Comparison of ENCODE assay signal across 12 mouse cellular contexts in the genomic region with DNA sequence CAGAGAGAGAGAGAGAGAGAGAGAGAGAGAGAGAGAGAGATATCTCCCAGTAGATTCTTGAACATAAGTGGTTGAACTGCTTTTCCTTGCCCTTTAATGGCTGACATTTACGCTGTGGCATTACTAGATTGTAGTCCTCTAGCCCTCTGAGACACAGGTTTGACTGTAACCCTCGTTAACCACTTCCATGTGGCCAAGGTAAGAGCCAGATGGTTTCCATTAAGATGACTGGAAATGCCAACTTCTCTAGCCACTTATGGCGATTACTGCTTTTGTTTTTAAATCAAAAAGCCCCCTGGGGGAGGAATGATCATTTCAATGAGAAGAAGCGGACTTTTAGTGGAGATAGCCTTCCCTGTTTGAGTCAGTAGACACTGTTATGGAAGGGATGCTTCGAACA. TPM values are rescaled to one million over a fixed set of nuclear protein-coding genes. Genes with fewer than 3 reads are reported as not detected.
DNase-seq lines count a peak whose midpoint lies in the region; ATAC-seq and TF ChIP-seq lines count a peak whose summit lies in the region.
"Had no signal": no experiment of that assay in that cellular context is flagged by ENCODE, and none has a peak within 500 bp of the region (broad histone marks: within the 10 kb centered on the region; RNA-seq: fewer than 3 reads in every experiment).

No protein-coding gene starts in this region.

- no peak overlapping the region for H3K4me3 ChIP-seq in layer of hippocampus, adult 2 months
- H3K4me3 ChIP-seq in embryonic fibroblast, embryonic 13.5 days (ENCODE audit: insufficient read depth, low read length) = peak overlapping the region; percentile 54
- peak overlapping the region; percentile 97 for H3K4me3 ChIP-seq in limb, embryonic 10.5 days
- H3K4me3 ChIP-seq in neural tube, embryonic 15.5 days (replicated peaks) = no peak overlapping the region
- H3K4me3 ChIP-seq: liver, embryonic 15.5 days had no signal

- no peaks in the 10 kb centered on the region for H3K9me3 ChIP-seq in limb, embryonic 10.5 days (replicated peaks)
- no peaks in the 10 kb centered on the region for H3K9me3 ChIP-seq in neural tube, embryonic 15.5 days (replicated peaks)
- H3K9me3 ChIP-seq: liver, embryonic 15.5 days had no signal

- peaks cover 12% of the 10 kb centered on the region for H3K27me3 ChIP-seq in limb, embryonic 10.5 days (ENCODE audit: low read depth, poor library complexity, severe bottlenecking)
- no peaks in the 10 kb centered on the region for H3K27me3 ChIP-seq in neural tube, embryonic 15.5 days (replicated peaks)

- ATAC-seq in neural tube, embryonic 15.5 days (ENCODE audit: low FRiP score) = no peak
- ATAC-seq: intestine, postnatal 0 days had no signal

- intact Hi-C loops in left cerebral cortex, postnatal 25 days (cut with DNase I) = loop anchor here (5.0 kb wide), 1 partner anchor 184 kb away; no protein-coding TSS in a partner anchor

- H3K9ac ChIP-seq in neural tube, embryonic 15.5 days (replicated peaks) = no peak overlapping the region
- H3K9ac ChIP-seq: liver, embryonic 15.5 days had no signal

- peak overlapping the region; percentile 95 for H3K4me2 ChIP-seq in neural tube, embryonic 15.5 days
- H3K4me2 ChIP-seq: liver, embryonic 15.5 days had no signal

- no peak for TF ChIP-seq POLR2A in embryonic fibroblast, embryonic 13.5 days (IDR thresholded peaks at IDR 0.05; ENCODE audit: low read depth, low read length)

- WGBS in limb, embryonic 10.5 days = 22% methylated on average over 5 of the region's 5 CpGs
- 47% methylated on average over 5 of the region's 5 CpGs for WGBS in neural tube, embryonic 15.5 days

- H3K27ac ChIP-seq in layer of hippocampus, adult 2 months = peak overlapping the region; percentile 36; the same call in 1 of the 2 replicates
- peak overlapping the region; percentile 49 for H3K27ac ChIP-seq in embryonic fibroblast, embryonic 13.5 days (ENCODE audit: insufficient read depth, low read length)
- peak overlapping the region; percentile 77 for H3K27ac ChIP-seq in limb, embryonic 10.5 days
- no peak overlapping the region for H3K27ac ChIP-seq in neural tube, embryonic 15.5 days (replicated peaks)
- H3K27ac ChIP-seq: liver, embryonic 15.5 days had no signal

- no peak for TF ChIP-seq CTCF in layer of hippocampus, adult 2 months (conservative IDR thresholded peaks at IDR 0.05)
- no peak for TF ChIP-seq CTCF in embryonic fibroblast, embryonic 13.5 days (IDR thresholded peaks at IDR 0.05; ENCODE audit: borderline replicate concordance, insufficient read depth, low read length)

- H3K36me3 ChIP-seq in limb, embryonic 10.5 days = peaks cover 4% of the 10 kb centered on the region; the same call in 1 of the 2 replicates
- no peaks in the 10 kb centered on the region for H3K36me3 ChIP-seq in neural tube, embryonic 15.5 days
- H3K36me3 ChIP-seq: liver, embryonic 15.5 days had no signal

- DNase-seq in layer of hippocampus, adult 2 months (ENCODE audit: low spot score in 2 of 2) = no peak
- no peak for DNase-seq in layer of hippocampus, adult 11-12 months (ENCODE audit: low spot score)
- DNase-seq in limb, embryonic 10.5 days (ENCODE audit: low spot score) = peak; percentile 82
- no peak for DNase-seq in left cerebral cortex, postnatal 25 days (ENCODE audit: low spot score in 2 of 2)
- no peak for DNase-seq in kidney, adult 18-20 months
- DNase-seq: gastrocnemius, postnatal 14 days; layer of hippocampus, postnatal 36 days; thymus, adult 2 months had no signal

- peaks cover 10% of the 10 kb centered on the region; the same call in 1 of the 2 replicates for H3K4me1 ChIP-seq in embryonic fibroblast, embryonic 13.5 days (ENCODE audit: control insufficient read depth, insufficient read depth, low read length)
- peaks cover 61% of the 10 kb centered on the region for H3K4me1 ChIP-seq in limb, embryonic 10.5 days
- H3K4me1 ChIP-seq in neural tube, embryonic 15.5 days = peaks cover 37% of the 10 kb centered on the region

RNA-seq across cellular contexts. Expression of a gene that starts 3.7 kb away (rescaled TPM):
- total RNA-seq in layer of hippocampus, adult 2 months (2021) = 100 to 1,000 TPM; 102 TPM
- polyA plus RNA-seq in embryonic fibroblast, embryonic 13.5 days (2011; ENCODE audit: insufficient read length, low read depth, missing spikeins) = 127 and 142 TPM in 2 replicates
- 43.3 and 53.2 TPM in 2 replicates for polyA plus RNA-seq in limb, embryonic 10.5 days (2016; fragmentation: Nextera tagmentation; extraction: Ambion mirVana)
- 28.1 and 28.5 TPM in 2 replicates for polyA plus RNA-seq in neural tube, embryonic 15.5 days (2015; fragmentation: Nextera tagmentation; extraction: Ambion mirVana)
- 100 to 1,000 TPM; 126 to 130 TPM for total RNA-seq in left cerebral cortex, postnatal 25 days (2021)

Comparison
In these comparisons a context has a peak if more than half of its experiments do, and no peak if none do; other contexts are left out.
1. H3K4me3 ChIP-seq: peak in embryonic fibroblast, embryonic 13.5 days (single experiment) and limb, embryonic 10.5 days (single experiment); none in layer of hippocampus, adult 2 months (single experiment) and neural tube, embryonic 15.5 days (single experiment).